Mouse (Mus musculus) T-helper 17 cell (primary cell): ENCODE results near the gene Cdkn2c.

Experiments used
- in situ Hi-C, 2 experiments: fragments of 300-600 bp; cut with MboI, MseI; formaldehyde crosslinking; loops; 1 replicate in 1 of 2; 2 replicates in 1 of 2; pipeline ENCODE4 v1.15.1; 2025; ENCODE audit warnings: high pct_unique_total_duplicates in 2 of 2

The Cdkn2c gene

DNA sequence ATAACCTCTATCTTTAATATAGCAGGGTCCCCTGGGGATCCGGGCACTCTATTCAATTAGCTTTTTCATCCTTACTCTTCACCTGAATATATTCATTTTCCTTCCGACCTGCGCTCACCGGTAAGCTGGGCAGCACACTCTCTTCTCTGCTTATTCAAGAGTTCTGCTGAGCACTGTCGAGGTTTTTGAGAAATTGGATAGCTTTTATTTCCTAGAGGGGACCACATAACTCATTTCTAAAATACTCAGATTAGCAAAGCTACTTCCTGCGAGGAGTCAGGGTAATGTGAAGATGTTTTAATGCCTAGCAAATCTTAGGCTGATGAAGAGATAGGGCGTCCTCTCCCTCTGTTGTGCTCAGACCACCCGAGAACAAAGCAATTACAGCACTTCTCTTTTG lies 8.2 kb downstream of the Cdkn2c start:
- in situ Hi-C loops: loop anchor here in 1 of 2 experiments (25.0 kb wide), 1 partner anchor 822 kb away; the partner anchor contains the start of genes A730015C16Rik, Btf3l4, Kti12 and Txndc12

DNA sequence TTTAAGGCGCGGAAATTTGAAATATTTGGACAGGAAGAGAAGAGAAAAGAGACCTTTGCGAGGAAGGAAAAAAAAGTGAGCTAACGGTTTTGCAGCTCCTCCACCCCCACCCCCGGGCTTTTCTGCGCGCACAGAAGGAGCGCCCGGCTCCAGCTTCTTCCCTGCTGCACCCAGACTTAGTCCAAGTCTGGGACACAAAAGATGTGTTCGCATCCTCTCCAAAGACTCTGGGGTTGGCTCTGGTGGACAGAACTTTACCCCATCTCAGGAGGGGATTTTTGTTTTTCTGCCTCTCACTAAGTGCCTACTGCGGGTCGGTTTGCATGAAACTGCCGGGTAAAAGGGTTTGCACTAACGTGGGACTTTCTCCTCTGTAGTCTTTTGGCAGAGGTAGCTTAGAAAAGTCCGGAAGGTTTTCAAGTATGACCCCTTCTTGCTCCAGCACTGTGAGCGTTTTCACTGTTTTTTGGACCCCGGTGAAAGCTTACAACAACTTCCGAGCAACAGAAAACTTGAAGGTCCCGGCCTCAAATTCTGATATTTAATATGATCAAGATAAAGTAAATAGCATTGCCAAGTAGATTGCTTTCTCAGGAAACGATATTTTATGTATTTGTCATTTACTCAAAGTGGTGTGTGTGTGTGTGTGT lies 9.0 kb downstream of the Cdkn2c start:
- in situ Hi-C loops: loop anchor here in 1 of 2 experiments (25.0 kb wide), 1 partner anchor 821 kb away; the partner anchor contains the start of genes A730015C16Rik, Btf3l4, Kti12 and Txndc12

DNA sequence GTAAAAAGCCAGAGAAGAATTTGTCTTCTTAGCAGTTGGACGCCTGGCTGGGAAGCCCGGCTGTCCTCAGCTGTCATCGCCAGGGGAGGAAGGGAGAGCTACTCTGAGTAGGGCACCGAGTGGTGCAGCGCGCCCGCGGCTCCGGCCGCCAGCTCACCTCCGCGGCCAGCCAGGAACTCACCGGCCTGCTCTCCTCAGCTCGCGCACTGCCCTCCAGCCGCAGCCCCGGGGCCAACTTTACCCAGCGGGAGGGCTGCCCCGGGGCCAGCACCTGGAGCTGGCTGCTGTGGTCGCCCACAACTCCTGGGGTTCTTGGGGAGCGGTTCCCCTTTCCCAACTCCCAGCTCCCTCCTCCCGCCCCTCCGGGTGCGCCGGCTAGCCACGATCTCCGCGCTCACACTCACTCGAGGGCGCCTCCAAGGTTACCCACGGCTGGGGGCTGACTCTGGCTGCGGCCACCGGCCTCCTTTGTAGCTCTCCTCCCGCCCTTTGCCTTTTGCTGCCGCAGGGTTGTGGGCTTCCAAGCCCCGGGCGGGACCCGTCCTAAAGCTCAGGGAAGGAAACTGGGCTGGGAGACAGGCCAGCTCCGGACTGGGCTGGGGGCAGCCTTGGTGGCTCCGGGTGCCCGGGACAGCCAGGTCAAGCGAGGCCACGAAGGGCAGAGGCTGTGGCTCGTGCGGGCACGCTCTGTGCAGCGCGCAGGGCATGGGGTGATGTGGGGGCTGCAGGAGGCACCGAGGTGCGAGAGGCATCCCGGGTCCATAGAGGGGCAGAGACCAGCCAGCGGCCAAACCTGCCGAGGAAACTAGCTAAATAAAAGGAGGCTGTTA lies 9.8 kb downstream of the Cdkn2c start:
- in situ Hi-C loops: loop anchor here in 1 of 2 experiments (25.0 kb wide), 1 partner anchor 820 kb away; the partner anchor contains the start of genes A730015C16Rik, Btf3l4, Kti12 and Txndc12

DNA sequence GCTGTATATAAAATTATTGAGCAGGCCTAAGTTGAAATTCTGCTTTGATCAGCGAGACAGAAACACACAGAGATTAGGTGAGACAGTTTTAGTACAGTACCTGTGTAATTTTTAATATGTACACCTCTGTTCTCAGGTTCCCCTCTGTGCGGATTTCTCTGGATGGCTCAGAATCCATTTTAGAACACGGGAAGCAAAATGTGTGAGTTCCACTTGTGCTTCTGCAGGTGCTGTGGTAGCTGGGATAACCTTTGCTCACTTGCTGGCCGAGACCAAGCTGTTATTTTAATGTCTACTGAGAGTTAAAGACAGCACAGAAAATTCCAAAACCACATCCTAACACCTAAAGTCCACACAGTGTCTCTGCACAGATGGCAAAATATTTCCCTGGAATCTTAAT lies 10.7 kb downstream of the Cdkn2c start:
- in situ Hi-C loops: loop anchor here in 1 of 2 experiments (25.0 kb wide), 1 partner anchor 819 kb away; the partner anchor contains the start of genes A730015C16Rik, Btf3l4, Kti12 and Txndc12

DNA sequence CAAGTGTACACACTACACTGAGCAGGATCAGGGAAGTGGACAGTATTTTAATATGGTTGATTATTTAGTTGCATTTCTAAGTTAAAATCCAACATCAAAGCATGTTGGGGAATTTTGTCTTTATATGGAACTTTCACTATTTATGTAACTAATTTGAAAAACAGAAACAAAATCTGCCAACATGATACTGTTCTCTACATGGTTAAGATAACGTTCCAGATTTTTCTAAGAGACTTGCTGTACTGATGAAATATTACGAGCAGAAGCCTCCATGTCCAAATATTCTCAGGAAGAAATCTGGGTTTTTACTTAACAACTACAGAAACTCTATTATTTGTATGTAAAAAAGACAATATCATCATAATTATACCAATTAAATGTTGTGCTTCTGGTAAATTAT lies 11.3 kb downstream of the Cdkn2c start:
- in situ Hi-C loops: loop anchor here in 1 of 2 experiments (25.0 kb wide), 1 partner anchor 818 kb away; the partner anchor contains the start of genes A730015C16Rik, Btf3l4, Kti12 and Txndc12

DNA sequence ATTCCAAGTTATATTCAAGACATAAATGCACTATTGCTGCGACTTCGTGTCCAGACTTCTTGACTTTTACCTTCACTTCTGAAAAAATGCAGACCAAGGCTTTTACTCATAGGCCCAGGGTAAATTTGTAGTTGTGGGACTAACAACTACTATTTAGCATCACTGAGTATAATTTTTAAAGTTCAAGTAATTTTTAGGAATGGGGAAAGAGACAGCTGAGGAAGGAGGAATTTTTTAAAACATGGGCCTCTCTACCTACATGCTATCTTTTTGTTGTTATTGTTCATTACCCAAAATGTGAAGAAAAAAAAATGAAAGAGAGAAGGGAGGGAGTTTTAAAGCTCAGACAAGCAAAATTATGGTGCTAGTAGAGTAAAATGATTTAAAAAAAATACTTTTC lies 12.3 kb downstream of the Cdkn2c start:
- in situ Hi-C loops: loop anchor here in 1 of 2 experiments (25.0 kb wide), 1 partner anchor 817 kb away; the partner anchor contains the start of genes A730015C16Rik, Btf3l4, Kti12 and Txndc12

DNA sequence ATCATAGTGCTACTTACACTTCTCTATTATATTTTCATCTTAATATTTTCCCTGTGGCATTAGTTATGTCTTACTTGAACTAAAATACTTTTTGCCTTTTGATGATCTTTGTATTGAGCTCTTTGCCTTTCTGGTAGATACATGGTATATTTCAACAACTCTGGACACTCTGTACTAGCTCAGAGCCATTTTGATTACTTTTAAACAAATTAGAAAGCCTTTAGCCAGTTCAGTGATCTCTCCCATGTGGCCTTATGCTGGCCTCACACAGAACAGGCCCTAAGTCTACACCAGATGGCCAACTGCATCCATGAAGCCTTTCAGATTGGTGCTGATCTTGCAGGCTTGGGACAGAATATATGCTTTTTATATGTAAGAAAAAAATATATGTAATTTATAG lies 13.7 kb downstream of the Cdkn2c start:
- in situ Hi-C loops: loop anchor here in 1 of 2 experiments (25.0 kb wide), 1 partner anchor 816 kb away; the partner anchor contains the start of genes A730015C16Rik, Btf3l4, Kti12 and Txndc12

DNA sequence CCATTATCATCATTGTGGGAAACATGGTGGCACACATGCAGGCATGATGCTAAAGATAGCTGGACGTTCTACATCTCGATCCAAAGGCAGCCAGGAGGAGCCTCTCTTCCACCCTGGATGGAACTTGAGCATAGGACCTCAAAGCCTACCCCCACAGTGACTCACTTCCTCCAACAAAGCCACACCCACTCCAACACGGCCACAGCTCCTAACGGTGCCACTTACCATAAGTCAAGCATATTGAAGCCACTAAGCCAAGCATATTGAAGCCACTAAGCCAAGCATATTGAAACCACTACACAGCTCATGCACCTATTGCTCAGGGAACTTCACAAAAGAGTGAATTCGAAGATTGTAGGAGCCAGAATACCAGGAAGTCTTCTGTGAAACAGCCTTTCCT lies 17.7 kb downstream of the Cdkn2c start:
- in situ Hi-C loops: loop anchor here in 1 of 2 experiments (25.0 kb wide), 1 partner anchor 813 kb away; no protein-coding TSS in a partner anchor

DNA sequence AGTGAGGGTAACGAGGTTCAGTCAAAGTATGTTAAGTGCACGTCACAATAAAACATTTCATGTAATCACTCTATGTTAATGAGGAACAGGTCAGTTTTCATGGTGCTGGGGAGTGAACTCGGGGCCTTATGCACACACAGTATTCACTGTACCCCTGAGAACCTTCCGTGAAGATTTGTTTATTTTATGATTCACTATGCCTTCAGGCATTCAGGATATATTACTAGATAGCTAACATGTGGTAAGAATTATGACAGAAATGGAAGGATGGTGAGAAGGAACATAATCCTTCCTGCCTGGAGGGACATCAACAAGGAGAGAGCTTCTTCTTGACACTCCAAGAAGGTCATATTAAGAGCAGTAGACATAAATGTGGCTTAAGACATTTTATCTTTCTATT lies 19.7 kb downstream of the Cdkn2c start:
- in situ Hi-C loops: loop anchor here in 1 of 2 experiments (25.0 kb wide), 1 partner anchor 815 kb away; no protein-coding TSS in a partner anchor

DNA sequence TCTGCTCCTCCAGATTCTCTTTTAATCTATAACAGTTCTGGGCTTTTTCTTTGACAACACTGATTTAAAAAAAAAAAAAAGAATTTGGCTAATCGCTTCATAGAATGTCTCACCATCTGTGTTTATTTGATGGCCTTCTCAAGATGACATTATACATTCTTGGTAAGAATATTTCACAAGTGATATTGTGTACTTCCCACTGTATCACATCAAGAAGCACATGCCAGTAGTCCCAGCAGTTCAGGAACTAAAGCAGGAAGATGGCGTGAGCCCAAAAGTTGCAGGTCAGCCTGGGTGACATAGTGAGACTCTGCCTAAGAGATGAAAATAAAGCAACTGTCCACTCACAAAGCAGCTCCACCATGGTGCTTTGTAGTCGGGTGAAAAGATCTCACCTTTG lies 25.5 kb downstream of the Cdkn2c start:
- in situ Hi-C loops: loop anchor here in 1 of 2 experiments (25.0 kb wide), 1 partner anchor 821 kb away; no protein-coding TSS in a partner anchor

DNA sequence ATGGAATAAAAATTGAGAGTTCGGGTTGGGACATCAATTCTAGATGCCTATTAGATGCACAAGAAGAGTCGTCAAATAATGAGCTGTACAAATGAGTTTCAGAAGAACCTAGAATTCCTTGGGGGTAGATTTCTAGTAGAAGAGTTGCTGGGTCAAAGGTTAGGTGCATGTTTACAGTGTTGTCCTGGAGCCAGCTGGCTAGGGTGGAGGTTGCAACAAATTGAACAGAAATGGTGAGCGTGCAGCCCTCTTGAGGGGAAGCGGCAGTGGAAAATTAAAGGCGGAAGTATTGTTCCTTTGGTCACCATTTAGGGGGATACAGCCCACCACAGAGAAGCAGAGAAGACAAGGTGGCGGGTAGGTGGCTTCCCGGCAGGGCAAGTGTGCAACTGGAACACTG lies 26.8 kb downstream of the Cdkn2c start:
- in situ Hi-C loops: loop anchor here in 1 of 2 experiments (25.0 kb wide), 1 partner anchor 822 kb away; no protein-coding TSS in a partner anchor

DNA sequence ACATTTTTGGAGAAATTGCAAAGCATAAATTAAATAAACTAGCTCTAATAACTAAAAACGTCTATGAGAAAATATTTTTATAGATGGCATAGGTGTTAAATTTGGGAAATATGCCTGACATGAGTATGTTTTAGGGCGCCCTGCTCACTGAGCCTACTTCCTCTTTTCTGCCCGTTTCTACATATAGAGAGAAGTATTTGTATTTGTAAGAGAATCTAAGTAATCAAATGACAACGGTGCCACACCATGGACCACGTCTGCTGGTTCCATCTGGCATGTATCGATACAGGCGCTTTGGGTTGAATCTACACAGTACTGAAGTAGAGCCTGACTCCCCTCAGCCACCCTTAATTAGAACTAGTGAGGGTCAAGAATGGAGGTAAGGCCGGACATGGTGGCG lies 27.6 kb downstream of the Cdkn2c start:
- in situ Hi-C loops: loop anchor here (5.0 to 25.0 kb wide), 3 partner anchors 67 to 823 kb away; no protein-coding TSS in a partner anchor

DNA sequence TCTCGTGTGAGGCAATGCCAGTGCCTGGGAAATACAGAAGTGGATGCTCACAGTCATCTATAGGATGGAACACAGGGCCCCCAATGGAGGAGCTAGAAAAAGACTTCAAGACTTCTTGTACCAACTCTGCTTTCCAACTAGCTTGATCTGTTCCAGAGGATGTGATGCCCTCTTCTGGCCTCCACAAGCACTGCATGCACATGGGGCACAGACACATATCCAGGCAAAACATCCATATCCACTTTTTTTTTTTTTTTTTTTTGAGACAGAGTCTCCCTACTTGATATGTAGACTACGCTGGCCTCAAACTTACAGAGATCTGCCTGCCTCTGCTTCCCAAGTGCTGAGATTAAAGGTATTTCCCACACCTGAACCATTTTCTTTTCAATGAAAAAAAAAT lies 32.0 kb downstream of the Cdkn2c start:
- in situ Hi-C loops: loop anchor here (5.0 to 25.0 kb wide), 4 partner anchors 43 to 827 kb away; no protein-coding TSS in a partner anchor

DNA sequence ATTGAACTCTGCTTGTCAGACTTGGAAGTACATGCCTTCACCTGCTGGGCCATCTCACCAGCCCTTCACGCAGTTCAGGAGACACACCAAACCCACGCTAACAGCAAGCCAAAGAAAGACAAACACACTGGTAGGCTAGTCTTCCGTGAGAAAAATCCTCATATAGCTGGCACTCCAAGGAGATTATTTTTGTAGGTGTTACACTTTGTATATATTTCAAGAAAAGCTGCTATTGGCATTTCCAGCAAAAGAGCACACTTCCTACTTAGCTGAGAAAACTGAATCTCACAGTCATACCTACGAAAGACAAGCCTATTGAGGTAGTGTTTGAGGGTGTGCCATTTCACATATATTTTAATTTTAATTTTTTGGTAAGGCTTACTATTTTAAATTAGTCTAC lies 36.0 kb downstream of the Cdkn2c start:
- in situ Hi-C loops: loop anchor here in 1 of 2 experiments (5.0 to 25.0 kb wide), 2 partner anchors 39 to 831 kb away; no protein-coding TSS in a partner anchor

DNA sequence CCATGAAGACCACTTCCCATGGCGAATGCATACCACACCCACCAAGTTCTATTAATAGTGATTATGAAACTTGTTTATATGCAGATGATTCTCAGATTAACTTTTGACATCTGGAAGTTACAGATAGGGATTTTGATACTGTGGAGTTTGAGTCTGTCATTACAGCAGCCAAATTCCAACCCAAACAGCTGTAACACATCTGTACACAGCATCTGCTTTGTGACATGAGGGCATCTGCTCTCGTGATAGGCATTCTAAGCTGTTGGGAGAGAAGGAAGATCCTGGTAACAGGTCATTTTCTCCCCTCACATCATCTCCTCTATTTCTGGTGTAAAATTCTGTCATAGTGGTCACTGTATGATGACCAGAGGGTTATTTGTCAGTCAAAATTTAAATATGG lies 36.8 kb downstream of the Cdkn2c start:
- in situ Hi-C loops: loop anchor here in 1 of 2 experiments (5.0 to 25.0 kb wide), 2 partner anchors 38 to 832 kb away; no protein-coding TSS in a partner anchor

DNA sequence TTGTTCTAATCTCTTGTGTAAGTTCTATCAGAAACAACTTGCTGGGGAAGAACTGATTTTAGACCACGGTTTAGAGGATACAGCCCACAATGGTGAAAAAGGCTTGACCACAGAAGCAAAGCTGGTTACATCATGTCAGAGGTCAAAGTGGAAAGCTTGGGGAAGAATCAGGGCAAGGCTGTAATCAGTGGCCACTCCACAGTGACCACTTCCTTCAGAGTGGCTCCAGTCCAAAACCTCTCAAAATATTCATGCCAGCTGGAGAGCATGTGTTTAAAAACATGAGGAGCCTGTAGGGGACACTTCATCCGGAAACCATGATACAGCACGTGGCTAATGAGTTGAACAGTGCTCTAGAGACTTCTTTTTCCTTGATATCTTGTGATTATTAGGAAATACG lies 54.4 kb downstream of the Cdkn2c start:
- in situ Hi-C loops: no loop called here
